Mouse (Mus musculus) kidney, postnatal 10 days (tissue): ENCODE data around the gene Prkcz.

Experiments
- DNase-seq: peaks from one replicate; pipeline ENCODE4 v3.0.0; 2021; ENCODE audit warnings: mixed read lengths

Gene Prkcz

DNA sequence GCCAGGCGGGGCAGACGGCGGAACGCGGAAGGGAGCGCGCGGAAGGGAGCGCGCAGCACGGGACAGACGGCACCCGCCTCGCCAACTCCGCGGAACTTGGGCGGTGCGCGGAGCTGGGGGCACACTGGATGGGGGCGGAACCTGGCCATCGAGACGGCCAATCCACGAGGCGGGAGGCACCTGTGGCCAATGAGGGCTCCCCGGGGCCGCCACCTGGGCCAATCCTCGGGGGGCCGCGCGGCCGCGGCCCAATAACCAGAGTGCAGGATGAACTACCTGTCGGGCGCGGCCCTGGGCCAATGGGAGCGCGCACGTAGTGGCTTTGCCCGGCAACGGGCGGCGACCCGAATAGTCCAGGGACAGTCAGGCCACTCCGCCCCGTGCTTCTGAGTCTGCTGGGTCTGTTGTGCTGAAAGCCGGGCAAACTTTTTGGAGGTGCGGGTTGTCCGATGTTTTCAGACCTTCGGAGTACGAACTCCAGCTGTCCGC, at the start of gene Prkcz:
Gene Prkcz (minus strand): TSS at position 59 of the 489 bp plus-strand sequence.
- peak; percentile 93 for DNase-seq

GRCm38 (mm10) chr4:155409058-155409776, 48.1 kb upstream of the Prkcz start, which contains the start of gene Cfap74:
Gene Cfap74 (plus strand): TSS chr4:155409190.
- DNase-seq = peak; percentile 78

- DNase-seq = peak; percentile 22
These were observed 47.5 kb upstream of the Prkcz start for GRCm38 (mm10) chr4:155408695-155409057.

- DNase-seq = no peak
These were observed 41.3 kb upstream of the Prkcz start for GRCm38 (mm10) chr4:155402489-155402888.

DNA sequence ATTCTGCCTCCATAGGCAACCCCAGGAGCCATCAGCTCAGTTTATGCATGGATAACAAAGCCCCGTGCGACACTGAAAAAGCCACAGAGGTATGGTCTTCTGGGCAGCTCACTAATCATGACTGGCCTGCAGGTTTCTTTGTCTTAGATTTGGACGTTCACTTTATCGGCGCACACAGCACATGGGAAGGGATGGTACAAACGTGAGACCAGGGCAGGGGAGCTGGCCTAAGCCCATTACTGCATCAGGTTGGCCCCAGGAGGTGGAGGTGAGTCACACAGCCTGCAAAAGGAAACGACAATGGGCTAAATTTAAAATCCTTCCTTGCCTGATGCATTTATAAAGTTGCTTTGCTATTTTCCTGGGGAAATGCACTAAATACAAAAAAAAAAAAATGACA, 40.0 kb upstream of the Prkcz start:
- no peak for DNase-seq

GRCm38 (mm10) chr4:155398222-155398540, 37.0 kb upstream of the Prkcz start:
- no peak for DNase-seq

- DNase-seq = peak; percentile 86
These were observed 36.5 kb upstream of the Prkcz start, which contains the start of gene Gabrd for GRCm38 (mm10) chr4:155397511-155398221. Gene Gabrd (minus strand): TSS chr4:155398112.

GRCm38 (mm10) chr4:155396751-155397150, 35.6 kb upstream of the Prkcz start:
- no peak for DNase-seq

DNA sequence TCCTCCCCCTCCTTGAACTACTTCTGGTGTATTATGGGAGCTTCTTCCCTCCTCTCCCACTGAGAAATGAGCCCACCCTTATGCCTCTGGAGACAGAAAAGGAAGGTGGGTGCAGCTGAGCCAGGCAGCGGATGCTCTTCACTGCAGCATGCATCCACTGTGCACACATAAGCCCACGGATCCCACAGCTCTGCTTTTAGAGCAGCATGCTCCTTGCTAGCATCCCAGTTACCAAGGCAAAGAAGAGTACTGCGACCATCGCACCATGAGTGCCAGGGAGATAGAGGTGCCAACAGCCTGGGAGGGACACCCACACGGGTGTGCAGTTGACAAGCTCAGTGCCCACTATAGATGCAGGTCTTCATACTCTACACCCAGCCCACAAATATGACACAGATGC, 34.3 kb upstream of the Prkcz start:
- no peak for DNase-seq

GRCm38 (mm10) chr4:155387166-155387565, 26.0 kb upstream of the Prkcz start:
- no peak for DNase-seq

- no peak for DNase-seq
These were observed 22.2 kb upstream of the Prkcz start for GRCm38 (mm10) chr4:155383326-155383725.

DNA sequence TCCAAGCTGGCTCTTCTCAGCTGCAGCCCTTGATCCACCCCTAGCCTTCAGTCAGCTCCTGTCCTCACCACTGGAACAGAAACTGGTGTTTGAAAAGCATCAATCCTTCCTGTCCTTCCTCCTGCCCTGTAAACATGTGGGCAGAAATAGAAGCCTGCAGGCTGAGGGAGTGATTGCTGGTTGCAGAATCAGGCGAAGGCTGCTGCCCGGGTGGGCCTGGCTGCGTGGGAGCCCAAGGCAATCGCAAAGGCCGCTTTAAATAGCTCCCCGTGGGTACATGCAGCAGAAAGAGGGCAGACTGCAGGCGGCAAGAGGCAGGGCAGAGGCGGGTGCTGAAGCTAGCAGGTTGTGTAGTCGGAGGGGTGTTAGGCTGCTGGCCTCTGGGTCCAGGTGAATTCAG, 21.6 kb upstream of the Prkcz start:
- no peak for DNase-seq

GRCm38 (mm10) chr4:155381974-155382373, 20.8 kb upstream of the Prkcz start:
- no peak for DNase-seq

DNA sequence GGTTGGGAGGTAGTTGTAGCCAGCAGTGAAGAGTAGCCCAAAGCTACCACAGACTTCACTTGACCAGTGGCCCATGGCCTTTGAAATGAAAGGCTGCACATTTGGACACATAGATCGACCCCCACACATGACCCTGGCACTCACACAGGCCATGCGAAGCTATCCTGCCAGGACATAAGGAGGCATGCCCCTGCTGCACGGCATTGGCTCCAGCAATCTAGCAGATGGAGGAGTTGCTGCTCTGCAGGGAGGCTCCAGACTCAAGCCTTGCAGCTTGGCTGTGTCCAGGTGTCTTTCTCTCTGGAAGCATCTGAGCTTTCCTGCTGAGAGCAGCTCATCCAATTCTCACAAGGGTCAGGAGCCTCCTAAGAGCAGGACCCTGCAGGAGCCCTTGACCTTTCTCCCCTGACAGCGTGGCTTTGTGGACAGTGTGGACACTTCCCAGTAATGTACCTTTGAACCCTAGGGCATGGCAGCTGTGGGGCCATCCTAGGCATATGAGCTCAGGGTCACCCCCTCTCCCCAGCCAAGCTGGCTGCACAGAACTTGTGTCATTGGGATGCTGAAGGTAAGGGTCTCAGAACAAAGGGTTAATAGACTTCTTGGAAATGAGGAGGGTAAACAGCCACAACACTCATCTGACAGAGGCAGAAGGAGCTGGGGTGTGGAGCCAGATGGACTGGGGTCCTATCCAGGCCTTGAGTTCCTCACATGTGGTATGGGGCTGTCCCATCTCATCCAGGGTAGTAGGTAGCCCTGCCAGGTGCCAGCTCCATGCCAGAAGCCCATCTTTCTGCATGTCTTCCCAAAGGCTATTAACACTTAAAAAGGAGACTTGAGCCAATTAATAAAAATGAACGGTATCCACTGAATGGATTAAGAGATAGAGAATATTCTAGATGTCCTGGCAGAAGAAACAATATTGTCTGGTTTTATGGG, 10.9 kb upstream of the Prkcz start:
- no peak for DNase-seq

DNA sequence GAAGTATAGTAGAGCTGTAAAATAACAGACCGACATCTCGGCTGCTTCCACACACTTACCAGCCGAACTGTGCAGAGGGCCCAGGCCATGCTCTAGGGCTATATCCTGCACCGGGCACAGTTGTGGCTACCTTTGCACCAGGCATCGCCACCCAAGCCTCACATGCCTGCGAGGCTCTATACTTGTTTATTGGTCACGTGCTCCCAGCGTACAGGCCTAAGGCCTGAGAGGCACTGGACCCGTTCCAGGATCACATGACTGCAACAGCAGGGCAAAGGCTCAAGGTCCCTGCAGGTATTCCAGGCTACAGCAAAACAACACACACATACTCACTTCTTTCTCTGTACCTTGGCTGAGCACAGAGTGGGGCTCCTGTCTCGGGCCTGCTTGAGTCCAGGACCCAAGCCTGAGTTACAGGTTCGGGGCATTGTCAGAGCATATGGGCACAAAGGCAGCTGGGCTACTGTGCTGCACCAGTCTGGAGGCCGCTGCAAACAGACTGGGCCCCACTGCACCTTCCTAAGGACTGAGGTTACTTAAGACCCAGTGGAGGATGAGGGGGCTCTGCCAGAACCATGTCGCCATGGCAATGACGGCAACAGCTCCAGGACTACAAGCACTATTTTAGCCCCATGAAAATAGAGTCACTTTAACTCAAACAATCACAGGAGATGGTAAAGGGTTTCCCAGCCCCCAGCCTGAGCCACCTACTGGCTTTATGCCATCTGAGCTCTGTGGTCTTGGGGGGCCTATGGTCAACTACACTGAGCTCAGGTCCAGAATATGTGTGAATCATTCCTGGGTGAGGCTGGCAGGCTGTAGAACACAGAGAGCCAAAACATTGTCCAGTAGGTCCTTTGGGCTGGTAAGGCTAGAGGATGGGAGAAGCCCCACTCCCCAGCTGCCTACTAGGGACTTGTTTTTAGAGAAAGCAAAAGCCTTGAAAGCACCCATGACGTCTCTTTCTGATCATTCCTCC, 9.9 kb upstream of the Prkcz start:
- DNase-seq = peak; percentile 88

DNA sequence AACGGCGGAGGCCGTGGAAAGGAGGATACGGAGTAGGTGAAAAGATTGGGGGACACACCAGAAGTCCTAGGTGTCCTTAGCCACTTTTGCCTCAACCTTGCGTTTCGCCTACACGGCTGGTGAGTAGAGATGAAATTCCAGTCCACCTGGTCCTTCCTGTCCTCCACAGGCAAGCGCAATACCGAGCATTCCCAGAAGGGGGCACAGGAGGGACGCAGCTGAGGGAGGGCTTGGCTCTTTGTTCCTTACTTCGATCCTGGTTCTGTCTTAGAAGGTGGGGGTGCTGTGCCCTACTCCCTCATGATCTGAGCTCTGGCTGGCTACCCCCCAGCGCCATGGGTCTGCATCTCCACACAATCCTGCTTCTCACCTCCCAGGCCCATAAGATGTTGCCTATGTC, 7.5 kb upstream of the Prkcz start:
- peak; percentile 88 for DNase-seq

DNA sequence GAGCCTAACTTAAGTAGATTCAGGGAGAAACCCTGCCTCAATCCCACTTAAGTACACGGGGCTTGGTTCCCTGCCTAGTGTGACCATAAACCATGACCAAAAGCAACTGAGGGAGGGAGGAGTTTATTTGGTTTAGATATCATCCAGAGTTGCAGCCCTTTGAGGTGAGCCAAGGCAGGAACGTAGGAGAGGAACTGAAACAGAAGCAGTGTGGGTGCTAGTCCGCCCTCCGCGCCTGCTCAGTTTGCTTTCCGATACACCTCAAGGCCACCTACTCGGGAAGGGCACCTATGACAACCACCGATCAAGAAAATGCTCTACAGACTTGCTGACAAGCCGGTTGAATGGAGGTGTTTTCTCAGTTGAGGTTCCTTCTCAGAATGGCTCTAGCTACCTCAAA, 6.6 kb upstream of the Prkcz start:
- DNase-seq = no peak

- no peak for DNase-seq
These were observed 5.6 kb upstream of the Prkcz start for GRCm38 (mm10) chr4:155366784-155367183.

GRCm38 (mm10) chr4:155362443-155362842, 1.3 kb upstream of the Prkcz start:
- no peak for DNase-seq

- DNase-seq = peak; percentile 52
These were observed 305 bp downstream of the Prkcz start for GRCm38 (mm10) chr4:155360856-155361255.

- peak; percentile 66 for DNase-seq
These were observed 1.3 kb downstream of the Prkcz start for GRCm38 (mm10) chr4:155359560-155360464.
